Mouse (Mus musculus) testis, postnatal 10 days (tissue): ENCODE results near the gene Smc2.
"Not testable (repeated sequence)": the region's sequence is repeated elsewhere in the genome, so short reads cannot be mapped to it uniquely, and the experiment has no call there.

Experiments
- DNase-seq: peaks from one replicate; pipeline ENCODE4 v3.0.0; 2021; ENCODE audit warnings: low spot score

The Smc2 gene

DNA sequence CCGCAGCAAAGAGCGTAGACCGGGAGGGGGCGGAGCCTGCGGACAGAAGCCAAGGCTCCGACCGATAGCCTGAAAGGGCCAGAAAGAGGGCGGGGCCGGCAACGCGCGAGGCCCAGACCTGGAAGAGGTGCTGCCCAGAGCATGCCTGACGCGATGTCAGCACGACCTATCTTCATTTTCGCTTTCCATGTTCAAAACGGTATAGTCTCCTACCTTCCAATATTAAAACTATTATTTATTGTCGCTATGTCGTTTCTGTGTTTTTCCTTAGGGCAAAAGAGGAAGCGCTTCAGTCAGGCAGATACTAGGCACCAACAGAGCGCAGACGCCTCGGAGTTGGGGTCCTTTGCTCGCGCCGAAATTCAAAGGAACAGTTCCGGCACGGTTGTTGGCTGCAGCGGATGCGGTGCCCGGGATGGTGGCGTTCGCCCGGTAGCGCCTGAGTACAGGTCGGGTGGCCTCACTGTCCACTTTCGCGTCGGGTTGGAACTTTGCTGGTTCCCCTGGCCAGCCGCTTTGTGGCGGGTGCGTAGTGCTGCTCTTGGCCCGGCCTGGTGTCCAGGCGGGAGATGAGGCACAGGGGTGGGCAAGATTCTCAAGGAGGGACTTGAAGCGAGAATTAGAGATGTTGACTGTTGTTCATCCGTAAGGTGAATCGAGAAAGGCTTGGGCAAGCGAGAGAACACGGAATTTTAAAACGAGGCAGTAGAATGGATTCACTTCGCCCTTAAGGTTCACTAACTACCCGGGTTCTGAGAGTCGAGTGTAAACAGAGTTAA, at the start of gene Smc2:
Smc2 (plus strand) TSS at position 358 of the 779 bp plus-strand sequence.
- DNase-seq: peak; percentile 98

DNA sequence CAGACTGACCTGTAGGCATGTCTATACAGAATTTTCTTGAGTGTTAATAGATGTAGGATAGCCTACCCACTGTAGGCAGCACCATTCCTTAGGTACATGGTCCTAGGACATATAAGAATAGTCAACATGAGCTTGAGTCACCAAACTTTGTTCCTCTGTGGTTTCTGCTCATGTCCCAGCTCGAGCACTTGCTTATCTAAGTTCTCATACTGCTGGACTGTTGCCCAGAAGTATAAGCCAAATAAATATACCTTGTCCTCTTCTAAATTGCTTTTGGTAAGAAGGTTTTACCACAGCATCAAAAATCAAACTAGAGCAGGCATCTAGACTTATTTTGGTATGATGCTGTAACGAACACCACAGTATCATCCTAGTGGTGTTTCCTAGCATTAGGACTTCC, 27.5 kb upstream of the Smc2 start:
- DNase-seq: no peak

- no peak for DNase-seq
Observed at GRCm38 (mm10) chr4:52423653-52424052, 15.4 kb upstream of the Smc2 start.

GRCm38 (mm10) chr4:52429310-52430198, 9.5 kb upstream of the Smc2 start:
- peak; percentile 50 for DNase-seq

DNA sequence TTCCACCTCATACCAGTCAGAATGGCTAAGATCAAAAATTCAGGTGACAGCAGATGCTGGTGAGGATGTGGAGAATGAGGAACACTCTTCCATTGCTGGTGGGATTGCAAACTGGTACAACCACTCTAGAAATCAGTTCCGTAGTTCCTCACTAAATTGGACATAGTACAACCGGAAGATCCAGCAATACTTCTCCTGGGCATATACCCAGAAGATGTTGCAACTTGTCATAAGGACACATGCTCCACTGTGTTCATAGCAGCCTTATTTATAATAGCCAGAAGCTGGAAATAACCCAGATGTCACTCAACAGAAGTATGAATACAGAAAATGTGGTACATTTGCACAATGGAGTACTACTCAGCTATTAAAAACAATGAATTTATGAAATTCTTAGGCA, 3.5 kb upstream of the Smc2 start:
- not testable (repeated sequence) for DNase-seq

- no peak for DNase-seq
Observed at GRCm38 (mm10) chr4:52438371-52438885, 615 bp upstream of the Smc2 start.

DNA sequence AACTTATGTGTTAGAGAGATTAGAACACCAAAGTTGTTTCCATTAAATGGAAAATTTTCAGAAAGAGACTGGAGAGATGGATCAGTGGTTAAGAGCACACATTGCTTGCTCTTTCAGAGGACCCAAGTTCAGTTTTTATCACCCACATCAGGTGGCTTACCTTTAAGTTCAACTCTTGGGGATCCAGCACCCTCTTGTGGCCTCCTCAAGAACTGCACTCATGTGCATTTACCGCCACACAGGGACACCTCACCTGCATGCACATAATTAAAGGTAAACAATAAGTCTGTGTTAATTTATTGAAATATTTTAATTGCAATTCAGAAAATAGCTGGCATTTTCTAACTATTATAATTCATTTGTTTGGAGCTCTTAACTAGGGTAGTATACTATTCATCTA, 20.7 kb downstream of the Smc2 start:
- DNase-seq: no peak

- DNase-seq: no peak
Observed at GRCm38 (mm10) chr4:52461321-52461720, 22.3 kb downstream of the Smc2 start.

GRCm38 (mm10) chr4:52473431-52473830, 34.4 kb downstream of the Smc2 start:
- no peak for DNase-seq

- DNase-seq: no peak
Observed at GRCm38 (mm10) chr4:52487486-52487885, 48.4 kb downstream of the Smc2 start.

- DNase-seq: not testable (repeated sequence)
Observed at GRCm38 (mm10) chr4:52497144-52497543, 58.1 kb downstream of the Smc2 start, which contains the start of gene Vma21-ps. Gene Vma21-ps (minus strand): TSS chr4:52497244.

GRCm38 (mm10) chr4:52517580-52517979, 78.5 kb downstream of the Smc2 start:
- no peak for DNase-seq

GRCm38 (mm10) chr4:52519301-52519700, 80.3 kb downstream of the Smc2 start:
- DNase-seq: no peak

GRCm38 (mm10) chr4:52526464-52526863, 87.4 kb downstream of the Smc2 start:
- DNase-seq: no peak

- no peak for DNase-seq
Observed at GRCm38 (mm10) chr4:52530636-52531035, 91.6 kb downstream of the Smc2 start.
